In genomic region chr4:40374213-40374612, GRCm38 (mm10) we compare ENCODE assay signal across 20 mouse cellular contexts.
DNase-seq lines count a peak whose midpoint lies in the region; ATAC-seq lines count a peak whose summit lies in the region.
"Had no signal": no experiment of that assay in that cellular context is flagged by ENCODE, and none has a peak within 500 bp of the region (broad histone marks: within the 10 kb centered on the region; RNA-seq: fewer than 3 reads in every experiment).

No protein-coding gene starts in this region.

- ATAC-seq in megakaryocyte, adult 5-6 weeks (ENCODE audit: poor library complexity, severe bottlenecking) = peak; percentile 60
- ATAC-seq: activated CD4-positive, CD25-positive, alpha-beta regulatory T cell, adult 4 months; CD4-positive, CD25-positive, alpha-beta regulatory T cell, adult 4 months; forebrain, embryonic 14.5 days; forebrain, embryonic 16.5 days; Patski had no signal

- peak; percentile 30 for DNase-seq in heart, adult 11 months
- no peak for DNase-seq in heart, adult 18-20 months
- no peak for DNase-seq in right cerebral cortex, postnatal 36 days (ENCODE audit: low spot score in 2 of 2)
- no peak for DNase-seq in kidney, postnatal 36 days
- DNase-seq: adrenal gland, adult 8-10 months; adrenal gland, postnatal 14 days; adrenal gland, postnatal 36 days; B cell, adult 2 months; cerebellum, adult 11-12 months; cerebellum, adult 2 months; cerebellum, adult 9-10 months; cerebellum, postnatal 10 days; cerebellum, postnatal 25 days; embryo, embryonic 11 days had no signal
